Mouse (Mus musculus) cerebellum, adult 2 months (tissue): Measurements from ENCODE around the gene Rsph14.

Experiments
- CTCF ChIP-seq: fragments of 200-500 bp; IDR thresholded peaks from 2 replicates; pipeline ENCODE4 v1.5.1; 2011; ENCODE audit warnings: low read depth, mild to moderate bottlenecking, control low read depth, low read length, moderate library complexity, borderline replicate concordance; ENCODE audit not compliant: insufficient read depth
- POLR2A ChIP-seq: fragments of 200-500 bp; IDR thresholded peaks from 2 replicates; pipeline ENCODE4 v1.6.1; 2011; ENCODE audit warnings: low read length, control low read depth, borderline replicate concordance; ENCODE audit not compliant: insufficient read depth

GRCm38 (mm10) chr10:75054125-75054524, 21.7 kb upstream of the Rsph14 start:
- TF ChIP-seq POLR2A = no peak
- no peak for TF ChIP-seq CTCF
